Mouse (Mus musculus): ENCODE measurements around the gene Nagk. TPM values are rescaled to one million over a fixed set of nuclear protein-coding genes. Genes with fewer than 3 reads are reported as not detected.
"Not testable (repeated sequence)": the region's sequence is repeated elsewhere in the genome, so short reads cannot be mapped to it uniquely, and the experiment has no call there.

Nagk gene
- total and polyA plus RNA-seq, 3 experiments: 4.8 to 11.6 (median 9.8) TPM

DNA sequence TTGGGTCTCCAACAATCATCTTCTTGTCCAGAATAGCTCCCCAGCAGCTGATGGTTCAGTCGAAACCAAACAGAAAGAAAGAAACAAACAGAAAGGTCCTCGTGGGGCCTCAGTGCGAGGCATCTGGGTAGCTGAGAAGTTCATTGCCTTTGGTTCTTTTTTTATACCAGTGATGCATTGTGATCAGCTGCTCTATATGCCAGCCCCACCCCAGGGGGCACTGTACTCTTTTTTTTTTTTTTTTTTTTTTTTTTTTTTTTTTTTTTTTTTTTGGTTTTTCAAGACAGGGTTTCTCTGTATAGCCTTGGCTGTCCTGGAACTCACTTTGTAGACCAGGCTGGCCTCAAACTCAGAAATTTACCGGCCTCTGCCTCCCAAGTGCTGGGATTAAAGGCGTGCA is 4.2 kb upstream of the Nagk start:
- H3K4me2 ChIP-seq (ENCODE audit: insufficient read depth, low read depth, poor library complexity, severe bottlenecking); H3K4me3 ChIP-seq (replicated peaks in 1 of 3; ENCODE audit: low read depth in 2 of 3, low read length in 2 of 3, poor library complexity in 1 of 3); in situ Hi-C loops (cut with MboI; ENCODE audit: low pct_ligation_motif_present, low pct_unique_long_range_greater_than_20kb, low sequenced_read_pairs); dilution Hi-C loops (cut with MboI; ENCODE audit: extremely low pct_ligation_motif_present, extremely low pct_unique_long_range_greater_than_20kb, low sequenced_read_pairs); H3K27me3 ChIP-seq (replicated peaks); H3K9me3 ChIP-seq (replicated peaks; ENCODE audit: low read length); H3K27ac ChIP-seq (ENCODE audit: insufficient read depth, low read depth); H3K9ac ChIP-seq (ENCODE audit: insufficient read depth, low read depth); H3K36me3 ChIP-seq (replicated peaks in 1 of 2; ENCODE audit: control insufficient read depth in 1 of 2, insufficient read depth in 1 of 2, low read length in 1 of 2); DNase-seq (ENCODE audit: extremely low read depth); H3K79me2 ChIP-seq (replicated peaks; ENCODE audit: control insufficient read depth, extremely low read depth, insufficient read depth, poor library complexity, severe bottlenecking): not testable (repeated sequence)
- peaks cover 15 to 33% of the 10 kb centered on the region in 2 experiments for H3K4me1 ChIP-seq (ENCODE audit: control insufficient read depth in 1 of 2, insufficient read depth in 2 of 2)
- TF ChIP-seq ZNF384 (IDR thresholded peaks at IDR 0.05; ENCODE audit: low read depth, low read length): peak; percentile 78

DNA sequence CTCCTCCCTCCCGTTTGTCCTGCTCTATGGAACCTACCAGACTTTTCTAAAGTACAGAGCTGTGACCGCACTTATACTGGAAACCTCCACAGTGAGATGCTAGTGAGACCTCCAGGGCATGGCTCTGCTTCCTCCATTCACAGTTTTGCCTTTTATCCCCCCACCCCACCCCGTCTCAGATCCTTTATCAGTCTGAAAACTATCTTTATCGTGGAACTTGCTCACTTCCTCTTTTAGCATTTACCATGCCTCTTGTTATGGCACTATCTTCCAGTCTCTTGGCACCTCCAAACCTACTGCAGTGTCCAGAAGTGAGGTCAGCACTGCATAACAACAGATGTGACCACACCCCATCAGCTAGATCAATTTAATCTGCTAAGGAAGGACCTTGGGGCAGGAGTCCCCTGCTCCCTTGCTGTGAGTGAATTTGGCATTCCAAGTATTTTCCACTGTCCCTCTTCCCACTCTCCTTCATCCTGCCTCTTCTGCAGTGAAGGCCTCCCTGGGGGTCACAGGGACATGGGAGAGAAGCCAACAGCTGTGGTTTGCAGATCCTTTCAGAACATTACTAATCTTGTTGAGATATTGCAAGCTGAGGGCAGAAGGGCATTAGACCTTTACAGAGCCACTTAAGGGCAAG is 3.4 kb upstream of the Nagk start:
- dilution Hi-C loops (cut with MboI; ENCODE audit: extremely low pct_ligation_motif_present, extremely low pct_unique_long_range_greater_than_20kb, low sequenced_read_pairs): no loop called here
- H3K9me3 ChIP-seq (replicated peaks; ENCODE audit: low read length): peaks cover 2% of the 10 kb centered on the region
- H3K4me3 ChIP-seq (replicated peaks in 1 of 3; ENCODE audit: low read depth in 2 of 3, low read length in 2 of 3, poor library complexity in 1 of 3): no peak overlapping the region
- peak; percentile 26 for DNase-seq (ENCODE audit: extremely low read depth)
- no peaks in the 10 kb centered on the region for H3K79me2 ChIP-seq (replicated peaks; ENCODE audit: control insufficient read depth, extremely low read depth, insufficient read depth, poor library complexity, severe bottlenecking)
- TF ChIP-seq IRF4 (IDR thresholded peaks at IDR 0.05; ENCODE audit: low read depth, low read length) (peak; percentile 49; the same call in 1 of the 2 replicates), JUND (conservative IDR thresholded peaks at IDR 0.05; ENCODE audit: low read depth, low read length) (no peak), EP300 (IDR thresholded peaks at IDR 0.05; ENCODE audit: low read length) (peak; percentile 47; the same call in 1 of the 2 replicates)
- H3K9ac ChIP-seq (ENCODE audit: insufficient read depth, low read depth): no peak overlapping the region
- H3K27me3 ChIP-seq (replicated peaks): peaks cover 2% of the 10 kb centered on the region
- peaks cover 15 to 36% of the 10 kb centered on the region in 2 experiments for H3K4me1 ChIP-seq (ENCODE audit: control insufficient read depth in 1 of 2, insufficient read depth in 2 of 2)
- no peaks in the 10 kb centered on the region for H3K36me3 ChIP-seq (replicated peaks in 1 of 2; ENCODE audit: control insufficient read depth in 1 of 2, insufficient read depth in 1 of 2, low read length in 1 of 2)
- no peak overlapping the region for H3K4me2 ChIP-seq (ENCODE audit: insufficient read depth, low read depth, poor library complexity, severe bottlenecking)
- H3K27ac ChIP-seq (ENCODE audit: insufficient read depth, low read depth): no peak overlapping the region
- in situ Hi-C loops (cut with MboI; ENCODE audit: low pct_ligation_motif_present, low pct_unique_long_range_greater_than_20kb, low sequenced_read_pairs): no loop called here

DNA sequence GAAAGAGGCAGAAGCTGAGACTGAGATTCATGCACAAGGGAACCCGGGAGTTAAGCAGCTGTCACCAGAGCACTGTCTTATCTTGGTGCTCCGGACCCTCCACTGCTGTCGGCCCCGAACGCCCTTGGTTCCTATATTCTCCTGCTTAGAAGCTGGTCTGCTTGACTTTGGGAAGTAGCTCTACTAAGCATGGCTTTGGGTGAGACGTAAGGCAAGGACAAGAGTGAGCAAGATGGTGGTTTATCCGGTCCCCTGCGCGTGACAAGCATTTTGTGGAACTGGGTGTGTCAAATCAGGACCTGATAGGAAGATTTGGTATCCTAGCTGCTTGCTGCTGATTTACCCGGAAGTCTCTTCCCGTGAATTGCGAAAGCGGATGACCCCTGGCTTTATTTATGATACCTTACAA is 714 bp downstream of the Nagk start:
- Histone ChIP-seq H3K27ac (ENCODE audit: insufficient read depth, low read depth) (peak overlapping the region; percentile 82), H3K79me2 (replicated peaks; ENCODE audit: control insufficient read depth, extremely low read depth, insufficient read depth, poor library complexity, severe bottlenecking) (no peaks in the 10 kb centered on the region), H3K9ac (ENCODE audit: insufficient read depth, low read depth) (peak overlapping the region; percentile 52), H3K27me3 (replicated peaks) (peaks cover 2% of the 10 kb centered on the region), H3K4me1 (ENCODE audit: control insufficient read depth in 1 of 2, insufficient read depth in 2 of 2) (peaks cover 17 to 48% of the 10 kb centered on the region in 2 experiments), H3K4me3 (replicated peaks in 1 of 3; ENCODE audit: low read depth in 2 of 3, low read length in 2 of 3, poor library complexity in 1 of 3) (peak overlapping the region; percentile 53 to 91 (median 80)), H3K36me3 (replicated peaks in 1 of 2; ENCODE audit: control insufficient read depth in 1 of 2, insufficient read depth in 1 of 2, low read length in 1 of 2) (peaks cover 15 to 24% of the 10 kb centered on the region in 2 experiments), H3K9me3 (replicated peaks; ENCODE audit: low read length) (no peaks in the 10 kb centered on the region), H3K4me2 (ENCODE audit: insufficient read depth, low read depth, poor library complexity, severe bottlenecking) (peak overlapping the region; percentile 52)
- DNase-seq (ENCODE audit: extremely low read depth): peak; percentile 48
- dilution Hi-C loops (cut with MboI; ENCODE audit: extremely low pct_ligation_motif_present, extremely low pct_unique_long_range_greater_than_20kb, low sequenced_read_pairs) (no loop called here), in situ Hi-C loops (cut with MboI; ENCODE audit: low pct_ligation_motif_present, low pct_unique_long_range_greater_than_20kb, low sequenced_read_pairs) (no loop called here)
- TF ChIP-seq CTCF (conservative IDR thresholded peaks at IDR 0.05 in 1 of 2, IDR thresholded peaks at IDR 0.05 in 1 of 2; ENCODE audit: low read depth in 2 of 2, low read length in 2 of 2) (no peak), BHLHE40 (IDR thresholded peaks at IDR 0.05; ENCODE audit: low read depth, low read length) (no peak), MYC (IDR thresholded peaks at IDR 0.05; ENCODE audit: low read depth, low read length) (no peak), USF2 (conservative IDR thresholded peaks at IDR 0.05; ENCODE audit: low read depth, low read length) (no peak), TBP (conservative IDR thresholded peaks at IDR 0.05; ENCODE audit: low read depth, low read length) (no peak), RCOR1 (conservative IDR thresholded peaks at IDR 0.05; ENCODE audit: low read depth, low read length) (no peak), SMC3 (IDR thresholded peaks at IDR 0.05; ENCODE audit: low read depth, low read length) (no peak), MAZ (IDR thresholded peaks at IDR 0.05; ENCODE audit: low read depth, low read length) (no peak), JUN (IDR thresholded peaks at IDR 0.05; ENCODE audit: insufficient read depth, low read depth, low read length) (no peak)

All from CH12.LX (cell line).